Mouse (Mus musculus) hindbrain, postnatal 0 days (tissue): ENCODE data around the gene Pth2. TPM values are rescaled to one million over a fixed set of nuclear protein-coding genes. Genes with fewer than 3 reads are reported as not detected.

ENCODE experiments used
- ATAC-seq: fragments of 200-750 bp; cut with Nextera tagmentation; 2 replicates; pipeline ENCODE4 v1.8.0; 2017; ENCODE audit warnings: mild to moderate bottlenecking, moderate TSS enrichment, moderate library complexity
- DNase-seq: peaks from one replicate; pipeline ENCODE4 v3.0.0-alpha.2; 2015; ENCODE audit warnings: low spot score
- H3K27ac ChIP-seq: fragments of 300-500 bp; sonication (generic); 2 replicates; pipeline ENCODE4 v1.5.1; 2014; ENCODE audit warnings: mild to moderate bottlenecking
- H3K27me3 ChIP-seq: fragments of 300-500 bp; sonication (generic); 2 replicates; pipeline ENCODE4 v1.6.1; 2014; ENCODE audit warnings: low read length, mixed read lengths; ENCODE audit not compliant: insufficient read depth
- H3K36me3 ChIP-seq: fragments of 300-500 bp; sonication (generic); 2 replicates; pipeline ENCODE4 v1.6.1; 2014; ENCODE audit warnings: low read length, mixed read lengths; ENCODE audit not compliant: insufficient read depth
- H3K4me1 ChIP-seq: fragments of 300-500 bp; sonication (generic); 2 replicates; pipeline ENCODE4 v1.6.1; 2014; ENCODE audit warnings: antibody characterized with exemption, low read length, mixed read lengths; ENCODE audit not compliant: insufficient read depth
- H3K4me2 ChIP-seq: fragments of 300-500 bp; sonication (generic); 2 replicates; pipeline ENCODE4 v1.6.1; 2014; ENCODE audit warnings: low read depth, mild to moderate bottlenecking, low read length, moderate library complexity, mixed read lengths
- H3K4me3 ChIP-seq: fragments of 300-500 bp; sonication (generic); 2 replicates; pipeline ENCODE4 v1.5.1; 2014; ENCODE audit warnings: low read length
- H3K9ac ChIP-seq: fragments of 300-500 bp; sonication (generic); replicated peaks from 2 replicates; pipeline ENCODE4 v1.6.1; 2014; ENCODE audit warnings: mild to moderate bottlenecking, low read length, moderate library complexity, mixed read lengths
- H3K9me3 ChIP-seq: fragments of 300-500 bp; sonication (generic); 2 replicates; pipeline ENCODE4 v1.6.1; 2016; ENCODE audit warnings: low read length, mixed read lengths
- CTCF ChIP-seq: IDR thresholded peaks from 2 replicates; pipeline ENCODE4 v1.5.1; 2016; ENCODE audit warnings: antibody characterized with exemption, control low read depth, low read depth
- WGBS: fragments of 180-500 bp; shearing (Covaris S2); extraction: QIAGEN DNeasy Blood & Tissue Kit; methylation state at CpG from one replicate; pipeline ENCODE4 v1.1.7; 2014; 5-methylcytosine and 5-hydroxymethylcytosine counted together
- microRNA-seq, 2 experiments: library from miRNA; unstranded; fragments of <30 nt; microRNA quantifications; one replicate each; pipeline ENCODE4; 2016
- polyA plus RNA-seq: library from polyadenylated mRNA; unstranded; fragments of >200 nt; fragmentation: Nextera tagmentation; extraction: Ambion mirVana; gene quantifications from 2 replicates; pipeline ENCODE4 v1.2.1, GENCODE M21; 2015
- total RNA-seq: library from RNA; depleted of rRNA; stranded (reverse); fragments of >200 nt; gene quantifications from 2 replicates; pipeline ENCODE4 v1.2.3, GENCODE M21; 2014; rRNA removed

The Pth2 gene
- total and polyA plus RNA-seq, 2 experiments from 2014 or later = 2.1 TPM; not detected in 1

DNA sequence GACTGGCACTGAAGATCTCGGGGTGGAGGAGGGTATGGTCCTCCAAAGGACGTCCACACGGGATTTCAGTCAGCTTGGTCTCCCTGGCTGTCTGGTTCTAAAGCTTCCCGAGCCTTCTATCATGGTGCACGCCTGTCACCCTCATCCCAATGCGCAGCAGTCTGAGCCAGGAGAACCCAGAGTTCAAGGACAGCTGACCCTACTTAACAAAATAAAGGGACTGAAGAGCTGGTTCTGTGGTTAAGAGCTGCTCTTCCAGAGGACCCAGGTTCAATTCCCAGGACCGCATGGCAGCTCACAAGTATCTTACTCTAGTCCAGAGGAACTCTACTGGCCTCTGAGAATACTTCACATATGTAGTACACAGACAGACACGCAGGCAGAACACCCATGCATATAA, 48.3 kb downstream of the Pth2 start:
- 94% methylated on average over 8 of the region's 8 CpGs for WGBS
- TF ChIP-seq CTCF = no peak

DNA sequence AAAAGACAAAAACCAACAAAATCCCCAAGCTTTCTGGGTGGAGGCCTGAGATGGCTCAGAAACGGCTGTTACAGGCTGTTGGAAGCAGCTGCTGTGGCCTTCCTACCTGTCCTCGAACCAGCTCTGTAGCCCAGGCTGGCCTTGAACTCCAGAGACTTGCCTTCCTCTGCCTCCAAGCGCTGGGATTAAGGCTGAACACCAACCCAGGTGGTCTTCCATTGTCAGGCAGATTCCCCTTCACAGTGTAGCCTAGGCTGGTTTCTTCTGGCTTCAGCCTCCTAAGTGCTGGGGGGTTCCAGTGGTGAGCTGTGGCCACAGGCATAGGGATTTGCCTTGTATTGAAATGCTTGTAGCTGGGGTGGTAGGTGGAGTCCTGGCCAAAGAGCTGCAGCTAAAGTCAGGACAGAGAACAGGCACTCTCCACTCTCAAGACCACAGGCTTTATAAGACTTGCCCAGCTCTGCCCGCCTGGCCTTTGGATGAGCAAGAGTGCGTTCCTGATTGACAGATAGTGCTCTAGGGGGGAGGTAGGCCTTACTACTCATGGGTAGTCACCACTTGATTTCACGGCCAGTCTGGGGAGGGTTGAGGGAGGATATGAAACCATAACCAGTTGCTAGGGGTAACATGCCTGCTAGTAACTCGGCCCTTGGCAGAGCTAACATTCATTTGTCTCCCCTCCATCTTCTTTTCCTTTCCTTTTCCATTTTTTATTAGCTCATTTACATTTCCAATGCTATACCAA, 48.8 kb downstream of the Pth2 start:
- 84% methylated on average over 7 of the region's 7 CpGs for whole genome bisulfite sequencing
- no peak for ATAC-seq
- H3K27me3 ChIP-seq = no peaks in the 10 kb centered on the region
- no peak overlapping the region for H3K4me2 ChIP-seq
- H3K4me3 ChIP-seq = no peak overlapping the region
- H3K9ac ChIP-seq = no peak overlapping the region
- no peaks in the 10 kb centered on the region for H3K9me3 ChIP-seq
- no peak overlapping the region for H3K27ac ChIP-seq
- peaks cover 5% of the 10 kb centered on the region; the same call in 1 of the 2 replicates for H3K4me1 ChIP-seq
- DNase-seq = no peak
- no peak for TF ChIP-seq CTCF
- H3K36me3 ChIP-seq = peaks cover 10% of the 10 kb centered on the region

More for the DNA sequence above, 48.3 kb downstream of the Pth2 start:
- no peak for ATAC-seq
- Histone ChIP-seq H3K27ac (no peak overlapping the region), H3K9me3 (no peaks in the 10 kb centered on the region), H3K27me3 (no peaks in the 10 kb centered on the region), H3K9ac (no peak overlapping the region), H3K4me1 (peaks cover 2% of the 10 kb centered on the region; the same call in 1 of the 2 replicates), H3K4me2 (no peak overlapping the region), H3K4me3 (no peak overlapping the region), H3K36me3 (peaks cover 10% of the 10 kb centered on the region)
- DNase-seq = no peak

DNA sequence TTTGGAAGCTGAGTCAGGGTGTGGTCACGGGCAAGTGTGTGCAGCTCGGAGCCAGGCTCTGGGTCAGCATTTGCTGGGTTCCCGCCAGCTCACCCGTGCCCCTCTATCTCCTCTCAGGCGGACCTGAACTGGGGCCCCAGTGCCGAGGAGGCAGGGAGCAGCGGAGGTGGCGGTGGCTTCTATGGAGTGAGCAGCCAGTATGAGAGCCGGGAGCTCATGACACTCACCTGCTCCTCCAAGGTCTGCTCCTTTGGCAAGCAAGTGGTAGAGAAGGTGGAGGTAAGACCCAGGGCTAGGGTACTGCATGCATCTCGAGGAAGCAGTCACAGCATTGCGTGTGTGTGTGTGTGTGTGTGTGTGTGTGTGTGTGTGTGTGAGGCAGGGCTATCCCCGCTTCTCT, 50.4 kb downstream of the Pth2 start:
- Histone ChIP-seq H3K36me3 (peaks cover 8% of the 10 kb centered on the region), H3K4me3 (no peak overlapping the region), H3K4me2 (no peak overlapping the region), H3K27me3 (no peaks in the 10 kb centered on the region), H3K27ac (no peak overlapping the region), H3K4me1 (peaks cover 7% of the 10 kb centered on the region; the same call in 1 of the 2 replicates), H3K9ac (no peak overlapping the region), H3K9me3 (no peaks in the 10 kb centered on the region)
- no peak for TF ChIP-seq CTCF
- DNase-seq (no peak), ATAC-seq (no peak)
- WGBS = 85% methylated on average over 12 of the region's 12 CpGs

Small RNA genes lying within 50 kb of the gene (microRNA-seq; reads per million reads assigned to microRNA genes)
- gene Mir7055 = 0 reads per million in 2 experiments

Other genes starting within 250 kb of the Pth2 start
Only the 30 nearest of the 34 such genes appear.
- 99.4 and 105 TPM in 2 replicates for gene Cpt1c, start 206.1 kb upstream of the Pth2 start, total RNA-seq
- gene Cpt1c, start 206.1 kb upstream of the Pth2 start, polyA plus RNA-seq = 48.7 and 50.7 TPM in 2 replicates
- gene Prmt1, start 194.4 kb upstream of the Pth2 start, total RNA-seq = 215 and 251 TPM in 2 replicates
- 470 and 531 TPM in 2 replicates for gene Prmt1, start 194.4 kb upstream of the Pth2 start, polyA plus RNA-seq
- gene Irf3, start 183.3 kb upstream of the Pth2 start, total RNA-seq = 42.2 and 48.6 TPM in 2 replicates
- gene Irf3, start 183.3 kb upstream of the Pth2 start, polyA plus RNA-seq = 31.5 and 33.7 TPM in 2 replicates
- 7.2 and 15.0 TPM in 2 replicates for gene Bcl2l12, start 182.3 kb upstream of the Pth2 start, total RNA-seq
- 13.0 and 13.6 TPM in 2 replicates for gene Bcl2l12, start 182.3 kb upstream of the Pth2 start, polyA plus RNA-seq
- gene Scaf1, start 164.6 kb upstream of the Pth2 start, total RNA-seq = 76.7 and 77.7 TPM in 2 replicates
- 40.7 and 45.6 TPM in 2 replicates for gene Scaf1, start 164.6 kb upstream of the Pth2 start, polyA plus RNA-seq
- gene Rras, start 163.0 kb upstream of the Pth2 start, total RNA-seq = 8.4 and 18.6 TPM in 2 replicates
- gene Rras, start 163.0 kb upstream of the Pth2 start, polyA plus RNA-seq = 15.8 and 16.9 TPM in 2 replicates
- 14.0 and 18.1 TPM in 2 replicates for gene Prr12, start 128.1 kb upstream of the Pth2 start, total RNA-seq
- 7.5 and 9.2 TPM in 2 replicates for gene Prr12, start 128.1 kb upstream of the Pth2 start, polyA plus RNA-seq
- gene Nosip, start 118.6 kb upstream of the Pth2 start, total RNA-seq = 72.9 and 83.1 TPM in 2 replicates
- 64.5 and 67.4 TPM in 2 replicates for gene Nosip, start 118.6 kb upstream of the Pth2 start, polyA plus RNA-seq
- gene Prrg2, start 118.3 kb upstream of the Pth2 start, total RNA-seq = 10.5 and 12.4 TPM in 2 replicates
- gene Prrg2, start 118.3 kb upstream of the Pth2 start, polyA plus RNA-seq = 15.3 and 17.2 TPM in 2 replicates
- 42.9 and 45.1 TPM in 2 replicates for gene Rcn3, start 88.8 kb upstream of the Pth2 start, total RNA-seq
- 39.3 and 42.0 TPM in 2 replicates for gene Rcn3, start 88.8 kb upstream of the Pth2 start, polyA plus RNA-seq
- gene Fcgrt, start 77.1 kb upstream of the Pth2 start, total RNA-seq = 32.9 and 43.6 TPM in 2 replicates
- 43.8 and 45.9 TPM in 2 replicates for gene Fcgrt, start 77.1 kb upstream of the Pth2 start, polyA plus RNA-seq
- gene Rps11, start 56.6 kb upstream of the Pth2 start, total RNA-seq = 743 and 824 TPM in 2 replicates
- 768 and 794 TPM in 2 replicates for gene Rps11, start 56.6 kb upstream of the Pth2 start, polyA plus RNA-seq
- 1,377 and 1,807 TPM in 2 replicates for gene Rpl13a, start 52.2 kb upstream of the Pth2 start, total RNA-seq
- 800 and 828 TPM in 2 replicates for gene Rpl13a, start 52.2 kb upstream of the Pth2 start, polyA plus RNA-seq
- not detected in 2 replicates for gene Gm45713, start 44.8 kb upstream of the Pth2 start, total RNA-seq
- gene Gm45713, start 44.8 kb upstream of the Pth2 start, polyA plus RNA-seq = 0.15 TPM in 1 of 2 replicates, not detected in the other
- gene Flt3l, start 44.6 kb upstream of the Pth2 start, total RNA-seq = 5.8 and 8.0 TPM in 2 replicates
- gene Flt3l, start 44.6 kb upstream of the Pth2 start, polyA plus RNA-seq = 2.1 and 3.0 TPM in 2 replicates
- 119 and 124 TPM in 2 replicates for gene Pih1d1, start 26.7 kb upstream of the Pth2 start, total RNA-seq
- 79.3 and 80.5 TPM in 2 replicates for gene Pih1d1, start 26.7 kb upstream of the Pth2 start, polyA plus RNA-seq
- gene Aldh16a1, start 26.4 kb upstream of the Pth2 start, total RNA-seq = 30.5 and 30.9 TPM in 2 replicates
- gene Aldh16a1, start 26.4 kb upstream of the Pth2 start, polyA plus RNA-seq = 19.0 and 20.6 TPM in 2 replicates
- gene Slc17a7, start 17.0 kb upstream of the Pth2 start, total RNA-seq = 9.8 and 13.5 TPM in 2 replicates
- 4.2 and 4.6 TPM in 2 replicates for gene Slc17a7, start 17.0 kb upstream of the Pth2 start, polyA plus RNA-seq
- gene Gfy, start 1.4 kb upstream of the Pth2 start, total RNA-seq = 0.36 TPM in 1 of 2 replicates, not detected in the other
- not detected in 2 replicates for gene Gfy, start 1.4 kb upstream of the Pth2 start, polyA plus RNA-seq
- gene Ccdc155, start 23.9 kb downstream of the Pth2 start, total RNA-seq = 0.10 TPM in 1 of 2 replicates, not detected in the other
- 0.46 and 0.55 TPM in 2 replicates for gene Ccdc155, start 23.9 kb downstream of the Pth2 start, polyA plus RNA-seq
- gene Dkkl1, start 31.2 kb downstream of the Pth2 start, total RNA-seq = 15.7 and 18.3 TPM in 2 replicates
- gene Dkkl1, start 31.2 kb downstream of the Pth2 start, polyA plus RNA-seq = 24.0 and 25.4 TPM in 2 replicates
- 58.0 and 73.6 TPM in 2 replicates for gene Tead2, start 34.8 kb downstream of the Pth2 start, total RNA-seq
- gene Tead2, start 34.8 kb downstream of the Pth2 start, polyA plus RNA-seq = 36.0 and 37.3 TPM in 2 replicates
- gene Cd37, start 58.1 kb downstream of the Pth2 start, total RNA-seq = 0.40 and 1.0 TPM in 2 replicates
- 2.2 and 2.4 TPM in 2 replicates for gene Cd37, start 58.1 kb downstream of the Pth2 start, polyA plus RNA-seq
- gene Slc6a16, start 60.1 kb downstream of the Pth2 start, total RNA-seq = 1.3 and 1.8 TPM in 2 replicates
- gene Slc6a16, start 60.1 kb downstream of the Pth2 start, polyA plus RNA-seq = 2.0 and 2.1 TPM in 2 replicates
- not detected in 2 replicates for gene Slc6a21, start 96.5 kb downstream of the Pth2 start, total RNA-seq
- gene Slc6a21, start 96.5 kb downstream of the Pth2 start, polyA plus RNA-seq = not detected in 2 replicates
- 29.5 and 35.7 TPM in 2 replicates for gene Trpm4, start 152.8 kb downstream of the Pth2 start, total RNA-seq
- 11.2 and 13.0 TPM in 2 replicates for gene Trpm4, start 152.8 kb downstream of the Pth2 start, polyA plus RNA-seq
- 0.26 and 0.72 TPM in 2 replicates for gene Hrc, start 154.3 kb downstream of the Pth2 start, total RNA-seq
- 0.16 and 0.34 TPM in 2 replicates for gene Hrc, start 154.3 kb downstream of the Pth2 start, polyA plus RNA-seq
- gene Ppfia3, start 186.0 kb downstream of the Pth2 start, total RNA-seq = 91.9 and 107 TPM in 2 replicates
- gene Ppfia3, start 186.0 kb downstream of the Pth2 start, polyA plus RNA-seq = 25.5 and 26.7 TPM in 2 replicates
- 87.4 and 94.2 TPM in 2 replicates for gene Lin7b, start 189.6 kb downstream of the Pth2 start, total RNA-seq
- 69.3 and 76.1 TPM in 2 replicates for gene Lin7b, start 189.6 kb downstream of the Pth2 start, polyA plus RNA-seq
- gene Snrnp70, start 214.7 kb downstream of the Pth2 start, total RNA-seq = 228 and 240 TPM in 2 replicates
- 143 and 145 TPM in 2 replicates for gene Snrnp70, start 214.7 kb downstream of the Pth2 start, polyA plus RNA-seq